Mouse (Mus musculus) intestine, postnatal 0 days (tissue): ENCODE data around the gene Hras. TPM values are rescaled to one million over a fixed set of nuclear protein-coding genes. Genes with fewer than 3 reads are reported as not detected.

Source experiments
- ATAC-seq: fragments of 200-750 bp; cut with Nextera tagmentation; 2 replicates; pipeline ENCODE4 v1.8.0; 2017; ENCODE audit warnings: mild to moderate bottlenecking, moderate TSS enrichment, moderate library complexity
- H3K27ac ChIP-seq: fragments of 300-500 bp; sonication (generic); 2 replicates; pipeline ENCODE4 v1.5.1; 2014; ENCODE audit warnings: mild to moderate bottlenecking, low read depth, low read length, moderate library complexity
- H3K27me3 ChIP-seq: fragments of 300-500 bp; sonication (generic); replicated peaks from 2 replicates; pipeline ENCODE4 v1.6.1; 2014; ENCODE audit warnings: low read length, mixed read lengths; ENCODE audit not compliant: control insufficient read depth, insufficient read depth
- H3K36me3 ChIP-seq: fragments of 300-500 bp; sonication (generic); 2 replicates; pipeline ENCODE4 v1.6.1; 2014; ENCODE audit warnings: mild to moderate bottlenecking, moderate library complexity; ENCODE audit not compliant: control insufficient read depth, insufficient read depth
- H3K4me1 ChIP-seq: fragments of 300-500 bp; sonication (generic); replicated peaks from 2 replicates; pipeline ENCODE4 v1.6.1; 2014; ENCODE audit warnings: antibody characterized with exemption, low read length, mixed read lengths; ENCODE audit not compliant: control insufficient read depth, insufficient read depth
- H3K4me2 ChIP-seq: fragments of 300-500 bp; sonication (generic); replicated peaks from 2 replicates; pipeline ENCODE4 v1.6.1; 2014; ENCODE audit warnings: low read depth, mild to moderate bottlenecking, moderate library complexity
- H3K4me3 ChIP-seq: fragments of 300-500 bp; sonication (generic); 2 replicates; pipeline ENCODE4 v1.5.1; 2014; ENCODE audit warnings: low read depth, low read length
- H3K9ac ChIP-seq: fragments of 300-500 bp; sonication (generic); 2 replicates; pipeline ENCODE4 v1.6.1; 2014; ENCODE audit warnings: mild to moderate bottlenecking, low read depth, low read length
- H3K9me3 ChIP-seq: fragments of 300-500 bp; sonication (generic); 2 replicates; pipeline ENCODE4 v1.6.1; 2016; ENCODE audit warnings: mixed run types; ENCODE audit not compliant: control insufficient read depth
- CTCF ChIP-seq: sonication (generic); IDR thresholded peaks from 2 replicates; pipeline ENCODE4 v1.5.1; 2016; ENCODE audit warnings: low read depth, mild to moderate bottlenecking, control low read depth, antibody characterized with exemption, moderate library complexity
- WGBS: fragments of 180-500 bp; shearing (Covaris S2); extraction: QIAGEN DNeasy Blood & Tissue Kit; methylation state at CpG from one replicate; pipeline ENCODE4 v1.1.7; 2014; 5-methylcytosine and 5-hydroxymethylcytosine counted together
- polyA plus RNA-seq: library from polyadenylated mRNA; unstranded; fragments of >200 nt; fragmentation: Nextera tagmentation; extraction: Ambion mirVana; gene quantifications from 2 replicates; pipeline ENCODE4 v1.2.1, GENCODE M21; 2015

The Hras gene
- polyA plus RNA-seq, 1 experiment from 2014 or later, result 72.3 TPM

DNA sequence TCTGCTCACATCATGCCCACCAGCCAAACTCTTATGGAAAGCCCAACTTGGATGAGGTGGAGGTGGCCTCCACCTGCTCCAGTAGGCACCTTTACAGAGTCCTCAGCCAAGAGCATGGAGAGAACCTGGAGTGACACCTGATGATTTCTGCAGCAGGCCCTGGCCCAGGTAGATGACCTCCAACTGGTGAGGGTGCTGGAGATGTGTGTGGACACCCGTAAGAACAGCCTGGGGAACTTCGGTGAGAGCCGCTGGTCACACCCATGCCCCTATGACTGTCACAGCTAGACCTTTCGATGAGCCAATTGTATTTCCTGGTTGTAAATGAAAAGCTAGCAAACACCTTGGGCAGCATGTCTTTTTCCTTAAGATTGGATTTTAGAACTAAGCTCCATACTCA is 4.3 kb upstream of the Hras start:
- no peaks in the 10 kb centered on the region for H3K9me3 ChIP-seq
- H3K27ac ChIP-seq, result no peak overlapping the region
- H3K27me3 ChIP-seq, result no peaks in the 10 kb centered on the region
- WGBS, result 63% methylated on average over 4 of the region's 4 CpGs
- H3K9ac ChIP-seq, result no peak overlapping the region
- no peak for ATAC-seq
- no peak overlapping the region for H3K4me2 ChIP-seq
- H3K36me3 ChIP-seq, result 0 out of 2 replicates have a peak, but pooled peaks cover 4% of the 10 kb centered on the region
- no peak for TF ChIP-seq CTCF
- H3K4me3 ChIP-seq, result no peak overlapping the region
- peaks cover 6% of the 10 kb centered on the region; the same call in 1 of the 2 replicates for H3K4me1 ChIP-seq

DNA sequence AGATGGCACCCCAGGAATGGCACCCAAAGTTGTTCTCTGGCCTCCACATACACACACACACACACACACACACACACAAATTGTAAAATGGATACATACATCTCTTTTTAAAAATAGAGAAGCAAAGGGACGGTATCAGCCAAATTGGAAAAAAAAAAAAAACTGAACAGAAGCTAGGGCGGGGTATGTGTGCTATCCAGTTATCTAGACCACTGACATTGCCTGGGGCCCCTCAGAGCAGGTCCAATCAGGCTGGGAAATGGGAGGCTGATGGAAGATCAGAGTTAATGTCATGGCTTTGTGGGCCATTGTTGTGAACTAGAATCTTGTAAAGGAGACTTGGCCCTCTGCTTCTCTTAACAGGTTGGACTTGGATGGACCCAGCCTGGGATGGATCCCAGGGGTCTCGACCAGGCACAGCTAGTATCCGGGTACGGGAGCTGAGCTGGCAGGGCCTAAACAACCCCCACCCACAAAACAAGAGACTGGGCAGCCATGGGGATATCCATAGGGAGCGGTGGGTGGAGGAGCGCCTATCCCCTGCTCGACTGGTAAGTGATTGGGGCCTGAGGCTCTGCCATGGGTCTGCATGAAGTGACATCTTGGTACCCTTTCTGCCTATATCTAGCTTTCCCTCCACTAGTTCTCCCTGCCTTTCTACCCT is 2.9 kb upstream of the Hras start:
- no peaks in the 10 kb centered on the region for H3K27me3 ChIP-seq
- H3K4me2 ChIP-seq, result no peak overlapping the region
- peaks cover 6% of the 10 kb centered on the region; the same call in 1 of the 2 replicates for H3K36me3 ChIP-seq
- H3K4me1 ChIP-seq, result peaks cover 6% of the 10 kb centered on the region; the same call in 1 of the 2 replicates
- no peak overlapping the region for H3K4me3 ChIP-seq
- no peak for ATAC-seq
- WGBS, result 94% methylated on average over 8 of the region's 8 CpGs
- TF ChIP-seq CTCF, result no peak
- no peaks in the 10 kb centered on the region for H3K9me3 ChIP-seq
- no peak overlapping the region for H3K27ac ChIP-seq
- no peak overlapping the region for H3K9ac ChIP-seq

DNA sequence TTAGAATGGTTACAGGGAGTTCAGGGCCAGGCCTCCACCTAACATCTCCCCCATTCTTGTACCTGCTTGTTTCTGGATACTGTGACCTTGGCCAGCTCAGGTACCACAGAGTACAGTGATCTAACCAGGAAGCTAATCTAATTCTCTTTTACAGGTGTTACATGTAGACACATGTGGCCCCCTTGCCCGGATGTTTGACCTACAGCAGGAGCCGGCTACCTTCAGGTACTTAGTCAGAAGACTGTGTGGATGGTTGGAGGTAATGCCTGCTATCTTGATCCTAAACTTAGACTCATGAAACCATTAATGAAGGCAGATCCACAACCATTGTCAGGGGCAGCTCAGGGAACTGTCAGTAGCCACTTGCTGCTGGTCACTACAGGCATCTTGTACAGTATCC is 1.9 kb upstream of the Hras start:
- 48% methylated on average over 2 of the region's 2 CpGs for WGBS
- no peak overlapping the region for H3K27ac ChIP-seq
- no peaks in the 10 kb centered on the region for H3K9me3 ChIP-seq
- H3K4me2 ChIP-seq, result no peak overlapping the region
- no peaks in the 10 kb centered on the region for H3K27me3 ChIP-seq
- no peak overlapping the region for H3K4me3 ChIP-seq
- H3K4me1 ChIP-seq, result peaks cover 6% of the 10 kb centered on the region; the same call in 1 of the 2 replicates
- H3K9ac ChIP-seq, result no peak overlapping the region
- peaks cover 16% of the 10 kb centered on the region for H3K36me3 ChIP-seq
- TF ChIP-seq CTCF, result no peak
- no peak for ATAC-seq

DNA sequence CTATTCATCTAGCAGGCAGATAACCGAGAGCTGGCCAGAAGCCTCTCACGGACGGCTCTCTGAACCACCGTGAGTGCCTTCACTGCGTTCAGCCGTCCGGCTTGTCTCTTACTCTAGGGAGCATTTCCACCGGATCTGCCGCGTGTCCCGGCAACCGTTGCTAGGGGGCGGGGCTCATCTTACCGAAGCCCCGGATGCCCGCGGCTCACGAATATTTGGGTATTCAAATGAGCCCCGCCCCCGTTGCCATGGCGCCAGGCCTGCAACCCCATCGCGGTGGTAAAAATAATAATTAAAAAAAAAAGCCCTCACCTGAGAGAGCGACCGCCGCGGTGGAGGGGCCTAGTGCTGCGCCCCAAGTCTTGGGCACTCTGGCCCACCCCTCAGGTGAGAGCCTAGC is 1.0 kb upstream of the Hras start:
- Histone ChIP-seq H3K27ac (peak overlapping the region; percentile 15), H3K36me3 (peaks cover 25% of the 10 kb centered on the region), H3K27me3 (no peaks in the 10 kb centered on the region), H3K4me1 (peaks cover 6% of the 10 kb centered on the region; the same call in 1 of the 2 replicates), H3K4me3 (peak overlapping the region; percentile 86), H3K9me3 (no peaks in the 10 kb centered on the region), H3K4me2 (peak overlapping the region; percentile 87), H3K9ac (0 out of 2 replicates have a peak overlapping the region, but pooled peaks have one; percentile 1)
- WGBS, result under 1% methylated on average over 28 of the region's 28 CpGs
- ATAC-seq, result no peak
- no peak for TF ChIP-seq CTCF

DNA sequence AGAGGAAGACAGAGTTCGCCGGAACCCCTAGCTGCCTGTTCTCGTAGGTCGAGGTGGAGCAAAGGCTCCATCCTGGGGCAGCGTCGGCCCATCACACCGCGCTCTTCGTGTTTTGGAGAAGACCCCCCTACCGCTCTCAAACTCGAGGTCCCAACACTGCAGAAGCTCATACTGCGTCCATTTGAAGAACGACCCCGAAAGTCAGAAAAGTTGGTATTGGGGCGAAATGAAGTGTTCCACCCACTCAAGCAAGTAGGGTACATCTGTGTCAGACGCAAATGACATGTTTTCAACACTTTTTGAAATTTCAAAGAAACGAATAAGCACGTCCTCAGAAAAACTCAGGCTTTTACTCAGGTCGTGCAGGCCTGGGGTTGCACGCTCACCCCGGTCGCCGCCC is 604 bp upstream of the Hras start:
- peak overlapping the region; percentile 86 for H3K4me3 ChIP-seq
- H3K4me1 ChIP-seq, result peaks cover 6% of the 10 kb centered on the region; the same call in 1 of the 2 replicates
- no peaks in the 10 kb centered on the region for H3K9me3 ChIP-seq
- H3K9ac ChIP-seq, result 0 out of 2 replicates have a peak overlapping the region, but pooled peaks have one; percentile 1
- peak overlapping the region; percentile 15 for H3K27ac ChIP-seq
- H3K27me3 ChIP-seq, result no peaks in the 10 kb centered on the region
- peak overlapping the region; percentile 87 for H3K4me2 ChIP-seq
- WGBS, result 1% methylated on average over 23 of the region's 23 CpGs
- no peak for ATAC-seq
- TF ChIP-seq CTCF, result no peak
- peaks cover 29% of the 10 kb centered on the region for H3K36me3 ChIP-seq

DNA sequence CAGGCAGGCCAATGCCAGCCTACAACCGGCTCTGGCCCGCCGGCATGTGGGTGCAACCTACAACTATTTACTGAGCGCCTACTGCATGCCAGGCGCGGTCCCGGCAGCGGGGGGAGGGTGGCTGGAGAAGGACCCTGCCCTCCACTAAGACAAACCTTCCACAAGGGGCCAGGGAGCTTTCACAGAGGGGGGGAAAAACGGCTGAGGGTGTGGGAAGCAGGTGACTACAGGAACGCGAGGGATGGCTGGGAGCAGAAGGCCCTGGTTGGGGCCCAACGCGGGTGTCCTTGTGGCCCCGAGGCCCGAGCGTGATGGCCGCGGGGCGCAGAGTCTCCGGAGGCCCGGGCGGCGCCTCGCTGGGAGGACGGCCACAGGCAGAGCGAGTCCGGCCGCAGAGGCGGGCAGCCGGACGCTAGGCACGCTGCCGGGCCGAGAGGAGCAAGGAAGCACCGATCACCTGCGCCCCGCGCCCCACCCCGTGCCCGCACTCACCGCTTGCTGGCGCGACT is 403 bp downstream of the Hras start:
- Histone ChIP-seq H3K4me2 (peak overlapping the region; percentile 87), H3K36me3 (peaks cover 34% of the 10 kb centered on the region), H3K9ac (peak overlapping the region; percentile 92), H3K4me1 (peaks cover 6% of the 10 kb centered on the region; the same call in 1 of the 2 replicates), H3K4me3 (peak overlapping the region; percentile 86), H3K27ac (peak overlapping the region; percentile 88), H3K9me3 (no peaks in the 10 kb centered on the region), H3K27me3 (no peaks in the 10 kb centered on the region)
- WGBS, result under 1% methylated on average over 24 of the region's 43 CpGs
- TF ChIP-seq CTCF, result 0 out of 2 replicates have a peak, but pooled peaks have one; percentile 15
- peak; percentile 39 for ATAC-seq
